8 mouse cellular contexts compared by ENCODE assay signal in the genomic region with DNA sequence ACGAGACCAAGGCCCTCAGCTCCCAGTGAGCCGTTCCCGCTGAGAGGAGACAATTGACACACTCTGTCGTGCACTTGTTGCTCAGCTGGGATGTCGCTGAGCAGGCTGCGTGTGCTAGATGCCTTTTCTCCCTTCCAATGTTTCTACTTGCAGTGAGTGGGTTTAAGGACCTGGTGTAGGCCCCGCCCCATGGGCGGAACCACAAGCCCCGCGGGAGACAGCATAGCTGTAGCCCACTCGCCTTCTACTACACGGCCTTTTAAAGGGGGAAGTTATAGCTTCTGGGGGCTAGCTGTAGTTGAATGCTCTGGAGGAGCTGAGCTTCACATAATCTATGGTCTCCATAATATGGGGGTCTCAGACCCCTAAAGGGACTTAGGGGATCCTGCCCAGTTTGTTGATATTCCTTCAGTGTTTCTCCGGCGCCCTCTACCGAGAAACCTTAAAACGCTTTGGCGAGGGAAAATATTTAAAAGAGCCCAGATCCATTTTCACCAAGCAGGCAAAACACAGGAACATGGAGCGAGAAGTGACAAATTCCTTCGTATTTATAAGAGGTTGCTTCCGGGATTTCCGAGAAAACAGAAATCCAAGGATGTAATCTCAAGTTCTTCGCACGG. TPM values are rescaled to one million over a fixed set of nuclear protein-coding genes. Genes with fewer than 3 reads are reported as not detected.
DNase-seq lines count a peak whose midpoint lies in the region; ATAC-seq and TF ChIP-seq lines count a peak whose summit lies in the region.

No protein-coding gene starts in this region.

- peaks cover 23% of the 10 kb centered on the region; the same call in 1 of the 2 replicates for H3K4me1 ChIP-seq in hindbrain, embryonic 14.5 days (replicated peaks; ENCODE audit: control insufficient read depth, insufficient read depth, low read length)
- peaks cover 13 to 32% of the 10 kb centered on the region in 2 experiments for H3K4me1 ChIP-seq in liver, embryonic 14.5 days (replicated peaks; ENCODE audit: control insufficient read depth in 2 of 2, insufficient read depth in 2 of 2, low read length in 1 of 2)

- TF ChIP-seq EP300 in liver, embryonic 14.5 days (IDR thresholded peaks at IDR 0.05; ENCODE audit: low read depth) = no peak

- ATAC-seq in erythroblast, adult 5-6 weeks (replicated peaks; ENCODE audit: low FRiP score, poor library complexity, severe bottlenecking) = 0 out of 2 replicates have a peak, but pooled peaks have one; percentile 13
- ATAC-seq in hindbrain, embryonic 14.5 days (ENCODE audit: low FRiP score) = no peak
- no peak for ATAC-seq in liver, embryonic 14.5 days (ENCODE audit: insufficient read depth)
- no peak for ATAC-seq in erythroid progenitor cell, adult 5-6 weeks (replicated peaks; ENCODE audit: low FRiP score, poor library complexity, severe bottlenecking)

- H3K9me3 ChIP-seq in hindbrain, embryonic 14.5 days (ENCODE audit: control insufficient read depth, low read length) = no peaks in the 10 kb centered on the region
- H3K9me3 ChIP-seq in liver, embryonic 14.5 days (ENCODE audit: control insufficient read depth, low read length) = no peaks in the 10 kb centered on the region

- peak overlapping the region; percentile 43 for H3K4me2 ChIP-seq in hindbrain, embryonic 14.5 days (replicated peaks)
- H3K4me2 ChIP-seq in liver, embryonic 14.5 days (ENCODE audit: low read depth) = peak overlapping the region; percentile 89

- peak overlapping the region; percentile 56 for H3K4me3 ChIP-seq in layer of hippocampus, adult 2 months
- no peak overlapping the region for H3K4me3 ChIP-seq in hindbrain, embryonic 14.5 days (replicated peaks; ENCODE audit: low read length)
- peak overlapping the region; percentile 45 to 48 for H3K4me3 ChIP-seq in liver, embryonic 14.5 days (ENCODE audit: insufficient read depth in 1 of 2, low read depth in 2 of 2, low read length in 2 of 2)

- peak; percentile 79 for TF ChIP-seq CTCF in layer of hippocampus, adult 2 months (conservative IDR thresholded peaks at IDR 0.05)
- peak; percentile 45 for TF ChIP-seq CTCF in liver, embryonic 14.5 days (IDR thresholded peaks at IDR 0.05; ENCODE audit: low read depth)

- no peaks in the 10 kb centered on the region for H3K27me3 ChIP-seq in hindbrain, embryonic 14.5 days (ENCODE audit: control insufficient read depth, insufficient read depth, low read length)
- H3K27me3 ChIP-seq in liver, embryonic 14.5 days (ENCODE audit: control insufficient read depth, insufficient read depth, low read length) = no peaks in the 10 kb centered on the region

- peak in 1 of 2 experiments; percentile 48 for DNase-seq in layer of hippocampus, adult 2 months (ENCODE audit: low spot score in 2 of 2)
- no peak for DNase-seq in layer of hippocampus, postnatal 14 days (ENCODE audit: low spot score in 2 of 2)
- DNase-seq in Muller cell, postnatal 12 days (ENCODE audit: inconsistent ontology term) = peak; percentile 60
- DNase-seq in hindbrain, embryonic 14.5 days (ENCODE audit: low spot score) = peak; percentile 52
- no peak for DNase-seq in liver, embryonic 14.5 days (ENCODE audit: low read depth in 3 of 3, low spot score in 3 of 3)
- DNase-seq in retina, embryonic 14.5 days (ENCODE audit: low spot score) = peak; percentile 72

- 0 out of 2 replicates have a peak overlapping the region, but pooled peaks have one; percentile 9 for H3K9ac ChIP-seq in hindbrain, embryonic 14.5 days
- H3K9ac ChIP-seq in liver, embryonic 14.5 days (replicated peaks) = peak overlapping the region; percentile 48

- peaks cover 14% of the 10 kb centered on the region; the same call in 1 of the 2 replicates for H3K36me3 ChIP-seq in hindbrain, embryonic 14.5 days (replicated peaks; ENCODE audit: control insufficient read depth, insufficient read depth)
- no peaks in the 10 kb centered on the region; the same call in 1 of the 2 replicates for H3K36me3 ChIP-seq in liver, embryonic 14.5 days (replicated peaks; ENCODE audit: control insufficient read depth, insufficient read depth, low read depth)

- 15% methylated on average over 23 of the region's 23 CpGs for WGBS in hindbrain, embryonic 14.5 days
- WGBS in liver, embryonic 14.5 days (ENCODE audit: insufficient replicate concordance) = 18% methylated on average over 23 of the region's 23 CpGs

- peak overlapping the region; percentile 40 for H3K27ac ChIP-seq in layer of hippocampus, adult 2 months
- no peak overlapping the region for H3K27ac ChIP-seq in hindbrain, embryonic 14.5 days
- 0 out of 2 replicates have a peak overlapping the region, but pooled peaks have one; percentile 21 for H3K27ac ChIP-seq in liver, embryonic 14.5 days

RNA-seq across cellular contexts. Expression of gene Ak1, which starts 10.8 kb away (rescaled TPM):
- 100 to 1,000 TPM; 120 to 123 TPM for total RNA-seq in layer of hippocampus, adult 2 months (2021)
- 100 to 1,000 TPM; 124 to 125 TPM for total RNA-seq in layer of hippocampus, postnatal 14 days (2021)
- not detected in 2 replicates for total RNA-seq in erythroblast, adult 5-6 weeks (2015; ENCODE audit: low replicate concordance)
- total RNA-seq in erythroblast, adult 5-6 weeks (2017; ENCODE audit: low replicate concordance) = not detected in 2 replicates
- polyA plus RNA-seq in hindbrain, embryonic 14.5 days (2014; fragmentation: Nextera tagmentation; extraction: Ambion mirVana) = 78.1 and 82.0 TPM in 2 replicates
- polyA plus RNA-seq in liver, embryonic 14.5 days (2012; rRNA removed) = 0.34 and 0.37 TPM in 2 replicates
- 0.44 and 0.59 TPM in 2 replicates for polyA plus RNA-seq in liver, embryonic 14.5 days (2014; fragmentation: Nextera tagmentation; extraction: Ambion mirVana)
- 0.84 TPM in 1 of 2 replicates, not detected in the other for total RNA-seq in erythroid progenitor cell, adult 5-6 weeks (2015; ENCODE audit: low replicate concordance)
- total RNA-seq in erythroid progenitor cell, adult 5-6 weeks (2017; ENCODE audit: low replicate concordance) = not detected in 2 replicates

RNA-seq across cellular contexts. Expression of gene St6galnac6, which starts 11.2 kb away (rescaled TPM):
- 100 to 1,000 TPM; 117 to 124 TPM for total RNA-seq in layer of hippocampus, adult 2 months (2021)
- 100 to 1,000 TPM in 1 of 2 experiments, 10 to 100 TPM in 1; 99.0 to 106 TPM for total RNA-seq in layer of hippocampus, postnatal 14 days (2021)
- total RNA-seq in erythroblast, adult 5-6 weeks (2015; ENCODE audit: low replicate concordance) = 0.77 and 3.3 TPM in 2 replicates
- 2.1 and 2.5 TPM in 2 replicates for total RNA-seq in erythroblast, adult 5-6 weeks (2017; ENCODE audit: low replicate concordance)
- polyA plus RNA-seq in hindbrain, embryonic 14.5 days (2014; fragmentation: Nextera tagmentation; extraction: Ambion mirVana) = 8.5 and 9.3 TPM in 2 replicates
- polyA plus RNA-seq in liver, embryonic 14.5 days (2012; rRNA removed) = 9.9 and 14.3 TPM in 2 replicates
- 3.2 and 4.4 TPM in 2 replicates for polyA plus RNA-seq in liver, embryonic 14.5 days (2014; fragmentation: Nextera tagmentation; extraction: Ambion mirVana)
- not detected in 2 replicates for total RNA-seq in erythroid progenitor cell, adult 5-6 weeks (2015; ENCODE audit: low replicate concordance)
- 0.64 and 3.9 TPM in 2 replicates for total RNA-seq in erythroid progenitor cell, adult 5-6 weeks (2017; ENCODE audit: low replicate concordance)

RNA-seq across cellular contexts. Expression of gene St6galnac4, which starts 23.8 kb away (rescaled TPM):
- 10 to 100 TPM; 36.4 to 40.0 TPM for total RNA-seq in layer of hippocampus, adult 2 months (2021)
- 10 to 100 TPM; 41.7 to 42.1 TPM for total RNA-seq in layer of hippocampus, postnatal 14 days (2021)
- 8.8 and 9.4 TPM in 2 replicates for total RNA-seq in erythroblast, adult 5-6 weeks (2015; ENCODE audit: low replicate concordance)
- total RNA-seq in erythroblast, adult 5-6 weeks (2017; ENCODE audit: low replicate concordance) = 3.8 and 4.9 TPM in 2 replicates
- polyA plus RNA-seq in hindbrain, embryonic 14.5 days (2014; fragmentation: Nextera tagmentation; extraction: Ambion mirVana) = 32.3 and 36.8 TPM in 2 replicates
- 5.4 and 5.6 TPM in 2 replicates for polyA plus RNA-seq in liver, embryonic 14.5 days (2012; rRNA removed)
- 6.2 and 6.8 TPM in 2 replicates for polyA plus RNA-seq in liver, embryonic 14.5 days (2014; fragmentation: Nextera tagmentation; extraction: Ambion mirVana)
- total RNA-seq in erythroid progenitor cell, adult 5-6 weeks (2015; ENCODE audit: low replicate concordance) = 2.9 and 3.8 TPM in 2 replicates
- total RNA-seq in erythroid progenitor cell, adult 5-6 weeks (2017; ENCODE audit: low replicate concordance) = 2.3 and 2.4 TPM in 2 replicates

RNA-seq across cellular contexts. Expression of gene 9430097D07Rik, which starts 35.2 kb away (rescaled TPM):
- total RNA-seq in layer of hippocampus, adult 2 months (2021) = under 1 TPM in 1 of 2 experiments, not detected in 1; 0.71 TPM
- total RNA-seq in layer of hippocampus, postnatal 14 days (2021) = under 1 TPM; 0.44 to 0.93 TPM
- total RNA-seq in erythroblast, adult 5-6 weeks (2015; ENCODE audit: low replicate concordance) = not detected in 2 replicates
- not detected in 2 replicates for total RNA-seq in erythroblast, adult 5-6 weeks (2017; ENCODE audit: low replicate concordance)
- 0.48 and 0.81 TPM in 2 replicates for polyA plus RNA-seq in hindbrain, embryonic 14.5 days (2014; fragmentation: Nextera tagmentation; extraction: Ambion mirVana)
- not detected in 2 replicates for polyA plus RNA-seq in liver, embryonic 14.5 days (2012; rRNA removed)
- polyA plus RNA-seq in liver, embryonic 14.5 days (2014; fragmentation: Nextera tagmentation; extraction: Ambion mirVana) = 0.06 TPM in 1 of 2 replicates, not detected in the other
- not detected in 2 replicates for total RNA-seq in erythroid progenitor cell, adult 5-6 weeks (2015; ENCODE audit: low replicate concordance)
- total RNA-seq in erythroid progenitor cell, adult 5-6 weeks (2017; ENCODE audit: low replicate concordance) = 0.90 TPM in 1 of 2 replicates, not detected in the other

RNA-seq across cellular contexts. Expression of gene Eng, which starts 35.7 kb away (rescaled TPM):
- 10 to 100 TPM; 16.4 to 19.7 TPM for total RNA-seq in layer of hippocampus, adult 2 months (2021)
- total RNA-seq in layer of hippocampus, postnatal 14 days (2021) = 10 to 100 TPM; 27.0 to 28.8 TPM
- total RNA-seq in erythroblast, adult 5-6 weeks (2015; ENCODE audit: low replicate concordance) = 4.0 and 6.7 TPM in 2 replicates
- total RNA-seq in erythroblast, adult 5-6 weeks (2017; ENCODE audit: low replicate concordance) = 1.5 and 3.2 TPM in 2 replicates
- 28.1 and 30.5 TPM in 2 replicates for polyA plus RNA-seq in hindbrain, embryonic 14.5 days (2014; fragmentation: Nextera tagmentation; extraction: Ambion mirVana)
- 15.4 and 17.6 TPM in 2 replicates for polyA plus RNA-seq in liver, embryonic 14.5 days (2012; rRNA removed)
- 13.9 and 16.5 TPM in 2 replicates for polyA plus RNA-seq in liver, embryonic 14.5 days (2014; fragmentation: Nextera tagmentation; extraction: Ambion mirVana)
- 5.4 and 15.5 TPM in 2 replicates for total RNA-seq in erythroid progenitor cell, adult 5-6 weeks (2015; ENCODE audit: low replicate concordance)
- total RNA-seq in erythroid progenitor cell, adult 5-6 weeks (2017; ENCODE audit: low replicate concordance) = 0.64 and 1.4 TPM in 2 replicates

Comparison
In these comparisons a context has a peak if more than half of its experiments do, and no peak if none do; other contexts are left out.
1. DNase-seq: peak in Muller cell, postnatal 12 days (single experiment), hindbrain, embryonic 14.5 days (single experiment) and retina, embryonic 14.5 days (single experiment); none in layer of hippocampus, postnatal 14 days (0 of 2) and liver, embryonic 14.5 days (0 of 3).
2. RNA of gene Ak1, which starts 10.8 kb away (total RNA-seq): 124 to 125 TPM in layer of hippocampus, postnatal 14 days and 120 to 123 TPM in layer of hippocampus, adult 2 months; 0.84 TPM in erythroid progenitor cell, adult 5-6 weeks and not detected in erythroblast, adult 5-6 weeks; every median in the first group is over 10 times any median in the second.
3. RNA of gene St6galnac6, which starts 11.2 kb away (total RNA-seq): 117 to 124 TPM in layer of hippocampus, adult 2 months and 99.0 to 106 TPM in layer of hippocampus, postnatal 14 days; 0.64 to 3.9 TPM in erythroid progenitor cell, adult 5-6 weeks and 0.77 to 3.3 TPM in erythroblast, adult 5-6 weeks; every median in the first group is over 10 times any median in the second.